Mouse (Mus musculus): ENCODE data around the gene Grcc10. TPM values are rescaled to one million over a fixed set of nuclear protein-coding genes. Genes with fewer than 3 reads are reported as not detected.

Grcc10 gene
- polyA plus RNA-seq, 1 experiment: 287 TPM

GRCm38 (mm10) chr6:124786756-124787420 lies 45.7 kb upstream of the Grcc10 start:
- H3K27me3 ChIP-seq (ENCODE audit: control insufficient read depth, insufficient read depth, insufficient read length): no peaks in the 10 kb centered on the region
- H3K79me2 ChIP-seq (ENCODE audit: control insufficient read depth, insufficient read depth): no peaks in the 10 kb centered on the region
- H3K4me2 ChIP-seq (ENCODE audit: low read depth): no peak overlapping the region
- H3ac ChIP-seq (ENCODE audit: control insufficient read depth, insufficient read length): no peak overlapping the region
- TF ChIP-seq MYOG (IDR thresholded peaks at IDR 0.05; ENCODE audit: control insufficient read depth in 1 of 3, insufficient read depth in 1 of 3, insufficient read length in 2 of 3, low read depth in 2 of 3) (no peak), TCF3 (IDR thresholded peaks at IDR 0.05; ENCODE audit: insufficient read length, low read depth) (no peak)
- no peaks in the 10 kb centered on the region for H3K36me3 ChIP-seq (ENCODE audit: control insufficient read depth, insufficient read depth)
- no peak overlapping the region for H3K4me3 ChIP-seq

GRCm38 (mm10) chr6:124782436-124782835 lies 41.3 kb upstream of the Grcc10 start:
- Histone ChIP-seq H3K27me3 (ENCODE audit: control insufficient read depth, insufficient read depth, insufficient read length) (no peaks in the 10 kb centered on the region), H3K4me3 (no peak overlapping the region), H3K36me3 (ENCODE audit: control insufficient read depth, insufficient read depth) (no peaks in the 10 kb centered on the region), H3K79me2 (ENCODE audit: control insufficient read depth, insufficient read depth) (no peaks in the 10 kb centered on the region), H3ac (ENCODE audit: control insufficient read depth, insufficient read length) (no peak overlapping the region), H3K4me2 (ENCODE audit: low read depth) (peak overlapping the region; percentile 47)
- TF ChIP-seq MAX (IDR thresholded peaks at IDR 0.05; ENCODE audit: low read depth) (no peak), POLR2AphosphoS2 (IDR thresholded peaks at IDR 0.05; ENCODE audit: insufficient read length, low read depth) (no peak), POLR2A (IDR thresholded peaks at IDR 0.05; ENCODE audit: insufficient read length, low read depth) (no peak), E2F4 (IDR thresholded peaks at IDR 0.05; ENCODE audit: insufficient read depth) (no peak), MYOG (IDR thresholded peaks at IDR 0.05; ENCODE audit: control insufficient read depth in 1 of 3, insufficient read depth in 1 of 3, insufficient read length in 2 of 3, low read depth in 2 of 3) (no peak), REST (IDR thresholded peaks at IDR 0.05; ENCODE audit: insufficient read depth, insufficient read length) (no peak), SRF (IDR thresholded peaks at IDR 0.05; ENCODE audit: control insufficient read depth, insufficient read length, low read depth) (no peak)

GRCm38 (mm10) chr6:124780917-124781316 lies 39.7 kb upstream of the Grcc10 start:
- H3K27me3 ChIP-seq (ENCODE audit: control insufficient read depth, insufficient read depth, insufficient read length): no peaks in the 10 kb centered on the region
- no peak overlapping the region for H3ac ChIP-seq (ENCODE audit: control insufficient read depth, insufficient read length)
- H3K4me2 ChIP-seq (ENCODE audit: low read depth): no peak overlapping the region
- TF ChIP-seq REST (IDR thresholded peaks at IDR 0.05; ENCODE audit: insufficient read depth, insufficient read length) (no peak), USF1 (IDR thresholded peaks at IDR 0.05; ENCODE audit: low read depth) (no peak), CEBPB (IDR thresholded peaks at IDR 0.05; ENCODE audit: insufficient read depth, poor library complexity, severe bottlenecking) (no peak), E2F4 (IDR thresholded peaks at IDR 0.05; ENCODE audit: insufficient read depth) (no peak), MYOD1 (IDR thresholded peaks at IDR 0.05; ENCODE audit: control insufficient read depth in 1 of 3, insufficient read length in 2 of 3, low read depth in 2 of 3) (no peak), TCF3 (IDR thresholded peaks at IDR 0.05; ENCODE audit: insufficient read length, low read depth) (no peak), MYOG (IDR thresholded peaks at IDR 0.05; ENCODE audit: control insufficient read depth in 1 of 3, insufficient read depth in 1 of 3, insufficient read length in 2 of 3, low read depth in 2 of 3) (no peak)
- H3K79me2 ChIP-seq (ENCODE audit: control insufficient read depth, insufficient read depth): no peaks in the 10 kb centered on the region
- H3K4me3 ChIP-seq: no peak overlapping the region
- no peaks in the 10 kb centered on the region for H3K36me3 ChIP-seq (ENCODE audit: control insufficient read depth, insufficient read depth)

GRCm38 (mm10) chr6:124779984-124780416 lies 38.8 kb upstream of the Grcc10 start:
- Histone ChIP-seq H3ac (ENCODE audit: control insufficient read depth, insufficient read length) (no peak overlapping the region), H3K79me2 (ENCODE audit: control insufficient read depth, insufficient read depth) (no peaks in the 10 kb centered on the region), H3K4me2 (ENCODE audit: low read depth) (peak overlapping the region; percentile 56), H3K27me3 (ENCODE audit: control insufficient read depth, insufficient read depth, insufficient read length) (no peaks in the 10 kb centered on the region), H3K4me3 (no peak overlapping the region), H3K36me3 (ENCODE audit: control insufficient read depth, insufficient read depth) (no peaks in the 10 kb centered on the region)
- TF ChIP-seq E2F4 (IDR thresholded peaks at IDR 0.05; ENCODE audit: insufficient read depth) (no peak), TCF12 (IDR thresholded peaks at IDR 0.05; ENCODE audit: insufficient read depth, poor library complexity, severe bottlenecking) (no peak), MYOG (IDR thresholded peaks at IDR 0.05; ENCODE audit: control insufficient read depth in 1 of 3, insufficient read depth in 1 of 3, insufficient read length in 2 of 3, low read depth in 2 of 3) (no peak), POLR2A (IDR thresholded peaks at IDR 0.05; ENCODE audit: insufficient read length, low read depth) (no peak), TCF3 (IDR thresholded peaks at IDR 0.05; ENCODE audit: insufficient read length, low read depth) (no peak), CEBPB (IDR thresholded peaks at IDR 0.05; ENCODE audit: insufficient read depth, poor library complexity, severe bottlenecking) (no peak), REST (IDR thresholded peaks at IDR 0.05; ENCODE audit: insufficient read depth, insufficient read length) (no peak), POLR2AphosphoS2 (IDR thresholded peaks at IDR 0.05; ENCODE audit: insufficient read length, low read depth) (no peak), MYOD1 (IDR thresholded peaks at IDR 0.05; ENCODE audit: control insufficient read depth in 1 of 3, insufficient read length in 2 of 3, low read depth in 2 of 3) (no peak), USF1 (IDR thresholded peaks at IDR 0.05; ENCODE audit: low read depth) (no peak), SRF (IDR thresholded peaks at IDR 0.05; ENCODE audit: control insufficient read depth, insufficient read length, low read depth) (no peak), MAX (IDR thresholded peaks at IDR 0.05; ENCODE audit: low read depth) (no peak)

GRCm38 (mm10) chr6:124779222-124779983 lies 38.2 kb upstream of the Grcc10 start, which contains the start of gene Lrrc23:
Gene Lrrc23 (minus strand): TSS chr6:124779727.
- H3ac ChIP-seq (ENCODE audit: control insufficient read depth, insufficient read length): no peak within 1 kb of the TSS
- no peak within 1 kb of the TSS for H3K4me3 ChIP-seq
- no peaks in the 10 kb centered on the region for H3K27me3 ChIP-seq (ENCODE audit: control insufficient read depth, insufficient read depth, insufficient read length)
- peak within 1 kb of the TSS; percentile 56 for H3K4me2 ChIP-seq (ENCODE audit: low read depth)
- no peaks in the 10 kb centered on the region for H3K79me2 ChIP-seq (ENCODE audit: control insufficient read depth, insufficient read depth)
- TF ChIP-seq TCF12 (IDR thresholded peaks at IDR 0.05; ENCODE audit: insufficient read depth, poor library complexity, severe bottlenecking) (no peak), POLR2A (IDR thresholded peaks at IDR 0.05; ENCODE audit: insufficient read length, low read depth) (no peak), SRF (IDR thresholded peaks at IDR 0.05; ENCODE audit: control insufficient read depth, insufficient read length, low read depth) (no peak), E2F4 (IDR thresholded peaks at IDR 0.05; ENCODE audit: insufficient read depth) (no peak), TCF3 (IDR thresholded peaks at IDR 0.05; ENCODE audit: insufficient read length, low read depth) (no peak), CEBPB (IDR thresholded peaks at IDR 0.05; ENCODE audit: insufficient read depth, poor library complexity, severe bottlenecking) (no peak)
- no peaks in the 10 kb centered on the region for H3K36me3 ChIP-seq (ENCODE audit: control insufficient read depth, insufficient read depth)
